Mouse (Mus musculus) hindbrain, embryonic 15.5 days (tissue): ENCODE measurements at regions not wholly inside any gene's neighbourhood (a gene's known extent, or its start where the extent isn't known, plus 50 kb on each side); places are given as distances from the start of the nearest gene placed in this dataset.
"Not testable (repeated sequence)": the region's sequence is repeated elsewhere in the genome, so short reads cannot be mapped to it uniquely, and the experiment has no call there.

Source experiments
- ATAC-seq: fragments of 200-750 bp; cut with Nextera tagmentation; 2 replicates; pipeline ENCODE4 v1.8.0; 2017; ENCODE audit warnings: low read depth, moderate number of reproducible peaks, moderate TSS enrichment; ENCODE audit not compliant: low FRiP score
- H3K27ac ChIP-seq: fragments of 300-500 bp; sonication (generic); replicated peaks from 2 replicates; pipeline ENCODE4 v1.5.1; 2015; ENCODE audit warnings: mild to moderate bottlenecking, inconsistent platforms
- H3K27me3 ChIP-seq: fragments of 300-500 bp; sonication (generic); 2 replicates; pipeline ENCODE4 v1.6.1; 2015; ENCODE audit warnings: control low read depth, inconsistent platforms
- H3K36me3 ChIP-seq: fragments of 300-500 bp; sonication (generic); 2 replicates; pipeline ENCODE4 v1.6.1; 2015; ENCODE audit warnings: control low read depth, inconsistent platforms
- H3K4me1 ChIP-seq: fragments of 300-500 bp; sonication (generic); replicated peaks from 2 replicates; pipeline ENCODE4 v1.6.1; 2015; ENCODE audit warnings: control low read depth, inconsistent platforms
- H3K4me2 ChIP-seq: fragments of 300-500 bp; sonication (generic); 2 replicates; pipeline ENCODE4 v1.6.1; 2015; ENCODE audit warnings: moderate library complexity, mild to moderate bottlenecking, inconsistent platforms
- H3K4me3 ChIP-seq: fragments of 300-500 bp; sonication (generic); 2 replicates; pipeline ENCODE4 v1.5.1; 2015; ENCODE audit warnings: mild to moderate bottlenecking, inconsistent platforms
- H3K9ac ChIP-seq: fragments of 300-500 bp; sonication (generic); 2 replicates; pipeline ENCODE4 v1.6.1; 2015; ENCODE audit warnings: inconsistent platforms
- H3K9me3 ChIP-seq: fragments of 300-500 bp; sonication (generic); 2 replicates; pipeline ENCODE4 v1.6.1; 2016; ENCODE audit warnings: control low read depth, inconsistent platforms
- WGBS: fragments of 180-500 bp; shearing (Covaris S2); methylation state at CpG from one replicate; pipeline ENCODE4 v1.1.7; 2015; 5-methylcytosine and 5-hydroxymethylcytosine counted together

DNA sequence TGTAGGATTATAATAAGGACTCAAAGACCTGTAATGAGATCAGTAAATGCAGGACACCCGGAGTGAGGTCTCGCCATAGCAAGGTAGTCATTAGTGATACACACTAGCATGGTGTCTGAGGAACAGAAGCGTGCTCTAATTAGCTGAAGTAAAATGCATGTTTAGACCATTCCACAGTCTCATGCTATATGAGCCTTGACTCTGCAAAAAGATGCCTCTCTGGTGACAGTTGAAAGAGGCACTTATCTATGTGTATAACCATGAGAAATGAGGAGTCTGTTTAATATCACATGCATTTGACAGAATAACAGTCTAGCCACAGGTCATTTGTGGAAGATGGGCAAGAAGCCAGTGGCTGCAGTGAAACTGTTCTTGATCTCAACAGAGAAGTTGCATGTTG lies 232.1 kb upstream of the Pex5l start:
- ATAC-seq: 0 out of 2 replicates have a peak, but pooled peaks have one; percentile 30
- no peaks in the 10 kb centered on the region for H3K36me3 ChIP-seq

GRCm38 (mm10) chr3:33372806-33373205 lies 229.8 kb upstream of the Pex5l start:
- Histone ChIP-seq H3K4me1 (no peaks in the 10 kb centered on the region), H3K4me3 (no peak overlapping the region), H3K9ac (no peak overlapping the region), H3K27ac (no peak overlapping the region), H3K27me3 (no peaks in the 10 kb centered on the region), H3K36me3 (no peaks in the 10 kb centered on the region), H3K9me3 (no peaks in the 10 kb centered on the region), H3K4me2 (no peak overlapping the region)
- ATAC-seq: no peak
- 60% methylated on average over 1 of the region's 1 CpGs for WGBS

More for the DNA sequence above, 232.1 kb upstream of the Pex5l start:
- 73% methylated on average over 3 of the region's 3 CpGs for WGBS
- Histone ChIP-seq H3K4me1 (no peaks in the 10 kb centered on the region), H3K27ac (no peak overlapping the region), H3K9ac (no peak overlapping the region), H3K9me3 (no peaks in the 10 kb centered on the region), H3K4me3 (no peak overlapping the region), H3K4me2 (no peak overlapping the region), H3K27me3 (no peaks in the 10 kb centered on the region)

DNA sequence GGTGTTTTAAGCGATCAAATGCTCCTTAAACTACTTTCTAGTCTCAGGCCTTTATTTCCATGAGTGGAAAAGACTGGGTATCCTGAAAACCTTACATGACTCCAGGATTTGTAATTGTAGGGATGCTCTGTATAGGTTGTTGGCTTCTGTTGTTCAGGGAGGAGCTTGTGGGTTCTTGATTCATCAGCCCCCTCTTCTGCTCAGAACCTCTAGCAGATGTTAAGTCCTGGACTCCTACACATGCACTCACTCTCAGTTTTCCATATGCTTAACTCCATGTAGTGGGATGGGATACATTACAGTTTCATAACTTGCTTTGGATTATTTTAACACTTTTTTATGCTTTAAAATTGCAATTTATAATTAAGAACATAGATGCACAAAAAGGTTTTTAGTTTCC lies 220.5 kb upstream of the Pex5l start:
- WGBS: 84% methylated on average over 1 of the region's 1 CpGs
- no peaks in the 10 kb centered on the region for H3K36me3 ChIP-seq
- H3K4me2 ChIP-seq: no peak overlapping the region
- no peak overlapping the region for H3K9ac ChIP-seq
- no peak for ATAC-seq
- H3K4me3 ChIP-seq: no peak overlapping the region
- no peak overlapping the region for H3K27ac ChIP-seq
- H3K9me3 ChIP-seq: no peaks in the 10 kb centered on the region
- no peaks in the 10 kb centered on the region for H3K27me3 ChIP-seq
- no peaks in the 10 kb centered on the region for H3K4me1 ChIP-seq

GRCm38 (mm10) chr3:33360030-33360429 lies 217.0 kb upstream of the Pex5l start:
- 95% methylated on average over 2 of the region's 2 CpGs for WGBS
- Histone ChIP-seq H3K9me3 (no peaks in the 10 kb centered on the region), H3K4me2 (no peak overlapping the region), H3K9ac (no peak overlapping the region), H3K4me3 (no peak overlapping the region), H3K36me3 (no peaks in the 10 kb centered on the region), H3K27ac (no peak overlapping the region), H3K27me3 (no peaks in the 10 kb centered on the region), H3K4me1 (no peaks in the 10 kb centered on the region)
- ATAC-seq: no peak

GRCm38 (mm10) chr3:33353860-33354259 lies 210.8 kb upstream of the Pex5l start:
- Histone ChIP-seq H3K36me3 (no peaks in the 10 kb centered on the region), H3K27me3 (no peaks in the 10 kb centered on the region), H3K4me2 (no peak overlapping the region), H3K27ac (no peak overlapping the region), H3K9me3 (no peaks in the 10 kb centered on the region), H3K9ac (no peak overlapping the region), H3K4me3 (no peak overlapping the region), H3K4me1 (no peaks in the 10 kb centered on the region)
- 98% methylated on average over 2 of the region's 2 CpGs for WGBS
- no peak for ATAC-seq

DNA sequence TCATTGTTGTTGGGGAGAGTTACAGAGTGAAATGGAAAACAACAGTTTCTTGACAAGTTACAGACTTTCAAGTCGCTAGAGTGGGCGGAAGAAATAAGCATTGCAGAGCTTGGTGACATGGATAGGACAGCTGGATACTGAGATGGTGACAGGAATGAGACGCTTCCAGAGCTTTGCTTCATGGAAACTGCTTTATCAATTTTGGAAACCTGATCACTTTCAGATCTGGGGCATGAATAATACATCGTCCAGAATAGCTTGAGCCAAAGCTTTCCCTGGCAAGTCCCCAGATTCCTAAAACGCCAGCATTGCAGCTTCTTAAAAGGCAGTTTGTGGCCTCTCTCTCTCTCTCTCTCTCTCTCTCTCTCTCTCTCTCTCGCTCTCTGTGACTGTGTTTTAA lies 207.9 kb upstream of the Pex5l start:
- no peaks in the 10 kb centered on the region for H3K27me3 ChIP-seq
- no peak overlapping the region for H3K27ac ChIP-seq
- no peaks in the 10 kb centered on the region for H3K9me3 ChIP-seq
- no peak overlapping the region for H3K4me3 ChIP-seq
- no peak for ATAC-seq
- no peaks in the 10 kb centered on the region for H3K4me1 ChIP-seq
- no peak overlapping the region for H3K4me2 ChIP-seq
- WGBS: 75% methylated on average over 6 of the region's 6 CpGs
- no peak overlapping the region for H3K9ac ChIP-seq
- H3K36me3 ChIP-seq: no peaks in the 10 kb centered on the region

- Histone ChIP-seq H3K4me3 (no peak overlapping the region), H3K36me3 (no peaks in the 10 kb centered on the region), H3K9me3 (no peaks in the 10 kb centered on the region), H3K27ac (no peak overlapping the region), H3K9ac (no peak overlapping the region), H3K27me3 (no peaks in the 10 kb centered on the region), H3K4me2 (no peak overlapping the region), H3K4me1 (no peaks in the 10 kb centered on the region)
- WGBS: 92% methylated on average over 3 of the region's 3 CpGs
- no peak for ATAC-seq
Observed at GRCm38 (mm10) chr3:33334056-33334455, 191.0 kb upstream of the Pex5l start.

DNA sequence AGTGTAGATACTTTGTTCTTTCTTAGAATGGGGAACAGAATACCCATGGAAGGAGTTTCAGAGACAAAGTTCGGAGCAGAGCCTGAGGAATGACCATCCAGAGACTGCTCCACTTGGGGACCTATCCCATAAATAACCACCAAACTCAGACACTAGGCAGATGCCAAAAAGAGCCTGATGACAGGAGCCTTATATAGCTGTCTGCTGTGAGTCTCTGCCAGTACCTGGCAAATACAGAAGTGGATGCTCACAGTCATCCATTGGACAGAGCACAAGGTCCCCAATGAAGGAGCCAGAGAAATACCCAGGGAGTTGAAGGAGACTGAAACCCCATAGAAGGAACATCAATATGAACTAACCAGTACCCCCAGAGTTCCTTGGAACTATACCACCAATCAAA lies 174.6 kb upstream of the Pex5l start:
- 82% methylated on average over 1 of the region's 1 CpGs for WGBS
- H3K36me3 ChIP-seq: not testable (repeated sequence)

DNA sequence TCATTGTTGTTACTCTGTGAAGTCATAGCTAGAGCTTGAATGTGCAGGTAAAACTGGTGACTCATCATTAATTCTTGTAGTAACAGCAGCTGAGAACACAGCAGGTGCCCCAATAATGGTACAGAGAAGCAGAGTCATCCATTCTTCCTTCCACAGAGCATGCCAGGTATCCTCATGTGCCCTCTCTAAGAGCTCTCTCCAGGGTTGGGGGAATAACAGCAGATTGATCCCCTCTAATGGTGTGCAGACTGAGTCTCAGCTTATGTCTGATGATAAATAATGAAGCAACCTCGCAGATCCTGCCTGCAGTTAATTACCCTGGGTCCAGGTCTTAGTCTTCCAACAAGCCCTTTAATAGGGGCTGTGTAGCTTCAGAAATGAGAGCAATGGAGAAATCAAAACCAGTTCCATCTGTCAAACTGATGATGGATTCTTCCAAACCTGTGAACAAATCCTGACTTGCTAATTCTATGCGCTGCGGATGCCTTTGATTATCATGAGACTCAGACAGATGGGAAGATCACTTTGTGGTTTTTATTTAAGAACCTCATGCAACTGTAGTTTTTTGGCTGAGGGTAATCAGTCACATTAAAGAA lies 169.3 kb upstream of the Pex5l start:
- no peak overlapping the region for H3K4me3 ChIP-seq

More for the DNA sequence above, 174.6 kb upstream of the Pex5l start:
- not testable (repeated sequence) for H3K27ac ChIP-seq, H3K9me3 ChIP-seq, ATAC-seq, H3K4me2 ChIP-seq, H3K4me1 ChIP-seq, H3K27me3 ChIP-seq, H3K4me3 ChIP-seq, H3K9ac ChIP-seq

GRCm38 (mm10) chr3:33308212-33308611 lies 165.2 kb upstream of the Pex5l start:
- H3K4me2 ChIP-seq: no peak overlapping the region
- no peak for ATAC-seq
- no peaks in the 10 kb centered on the region for H3K4me1 ChIP-seq
- no peaks in the 10 kb centered on the region for H3K9me3 ChIP-seq
- no peak overlapping the region for H3K27ac ChIP-seq
- H3K27me3 ChIP-seq: no peaks in the 10 kb centered on the region
- 49% methylated on average over 2 of the region's 2 CpGs for WGBS
- H3K36me3 ChIP-seq: no peaks in the 10 kb centered on the region
- no peak overlapping the region for H3K9ac ChIP-seq
- no peak overlapping the region for H3K4me3 ChIP-seq

More for the DNA sequence above, 169.3 kb upstream of the Pex5l start:
- H3K4me1 ChIP-seq: no peaks in the 10 kb centered on the region
- H3K27ac ChIP-seq: no peak overlapping the region
- 81% methylated on average over 3 of the region's 3 CpGs for WGBS
- no peaks in the 10 kb centered on the region for H3K9me3 ChIP-seq
- no peak overlapping the region for H3K4me2 ChIP-seq
- H3K36me3 ChIP-seq: no peaks in the 10 kb centered on the region
- no peaks in the 10 kb centered on the region for H3K27me3 ChIP-seq
- no peak; the same call in 1 of the 2 replicates for ATAC-seq
- H3K9ac ChIP-seq: no peak overlapping the region

GRCm38 (mm10) chr3:33306169-33306568 lies 163.1 kb upstream of the Pex5l start:
- H3K9me3 ChIP-seq: no peaks in the 10 kb centered on the region
- no peak overlapping the region for H3K27ac ChIP-seq

DNA sequence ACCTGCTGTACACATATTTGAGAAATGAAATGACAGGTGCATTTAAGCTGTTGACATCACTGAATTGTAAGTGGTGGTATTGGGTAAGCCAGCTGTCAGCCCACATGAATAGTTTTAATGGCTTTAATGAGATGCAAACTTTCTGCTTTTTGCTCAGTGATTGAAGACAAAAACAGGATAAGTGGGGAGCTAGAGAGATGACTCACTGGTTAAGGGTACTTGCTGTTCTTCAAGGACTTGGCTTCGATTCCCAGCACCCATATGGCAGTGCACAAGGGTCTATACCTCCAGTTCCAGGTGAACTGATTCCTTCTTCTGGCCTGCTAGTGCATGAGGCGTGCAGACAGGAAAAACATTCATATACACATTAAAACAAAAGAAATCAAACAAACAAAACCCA lies 162.7 kb upstream of the Pex5l start:
- Histone ChIP-seq H3K36me3 (no peaks in the 10 kb centered on the region), H3K9ac (no peak overlapping the region), H3K4me2 (no peak overlapping the region), H3K9me3 (no peaks in the 10 kb centered on the region), H3K4me3 (no peak overlapping the region), H3K27ac (no peak overlapping the region), H3K27me3 (no peaks in the 10 kb centered on the region), H3K4me1 (no peaks in the 10 kb centered on the region)
- no peak for ATAC-seq
- WGBS: 85% methylated on average over 2 of the region's 2 CpGs

More at GRCm38 (mm10) chr3:33306169-33306568, 163.1 kb upstream of the Pex5l start:
- no peak overlapping the region for H3K4me2 ChIP-seq
- no peak overlapping the region for H3K9ac ChIP-seq
- no peak overlapping the region for H3K4me3 ChIP-seq
- no peaks in the 10 kb centered on the region for H3K36me3 ChIP-seq
- no peaks in the 10 kb centered on the region for H3K27me3 ChIP-seq
- ATAC-seq: no peak
- H3K4me1 ChIP-seq: no peaks in the 10 kb centered on the region

DNA sequence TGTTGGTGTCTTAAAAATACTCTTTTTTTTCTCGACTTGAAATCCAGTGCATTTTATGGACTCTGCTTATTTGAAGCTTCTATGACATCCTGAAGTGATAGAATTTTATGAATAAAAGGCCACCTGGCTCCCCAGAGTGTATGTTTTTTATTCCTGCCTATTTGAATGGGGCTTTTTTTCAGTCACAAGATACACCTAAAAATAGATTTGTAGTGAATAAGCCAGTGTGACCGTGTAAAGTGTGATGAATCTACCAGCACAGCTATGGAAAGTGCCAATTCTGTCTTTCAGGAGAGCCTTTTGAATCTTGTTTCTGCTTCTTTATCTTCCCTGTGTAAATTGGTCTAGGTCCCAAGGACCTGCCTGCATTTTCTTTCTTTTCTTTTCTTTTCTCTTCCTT lies 119.8 kb upstream of the Pex5l start:
- no peak for ATAC-seq
- WGBS: 67% methylated on average over 2 of the region's 2 CpGs

More for the DNA sequence above, 119.8 kb upstream of the Pex5l start:
- Histone ChIP-seq H3K9me3 (no peaks in the 10 kb centered on the region), H3K4me3 (no peak overlapping the region), H3K27me3 (no peaks in the 10 kb centered on the region), H3K27ac (no peak overlapping the region), H3K4me2 (no peak overlapping the region), H3K36me3 (no peaks in the 10 kb centered on the region), H3K4me1 (no peaks in the 10 kb centered on the region), H3K9ac (no peak overlapping the region)
